Mouse (Mus musculus) heart, adult 8-10 months (tissue): ENCODE measurements around the gene Adi1. TPM values are rescaled to one million over a fixed set of nuclear protein-coding genes. Genes with fewer than 3 reads are reported as not detected.

Experiments used
- DNase-seq: peaks from one replicate; pipeline ENCODE4 v3.0.0; 2022; ENCODE audit warnings: low spot score
- total RNA-seq, 4 experiments: library from RNA; stranded (reverse); gene quantifications; 2 replicates each; pipeline ENCODE4 v1.2.4; 2022

Adi1 gene
- total RNA-seq, 4 experiments from 2014 or later = 58.0 to 62.6 (median 61.6) TPM

- DNase-seq = no peak
Measured at GRCm38 (mm10) chr12:28694231-28694630, 19.2 kb downstream of the Adi1 start.

- DNase-seq = no peak
Measured at GRCm38 (mm10) chr12:28694776-28695175, 19.7 kb downstream of the Adi1 start.

DNA sequence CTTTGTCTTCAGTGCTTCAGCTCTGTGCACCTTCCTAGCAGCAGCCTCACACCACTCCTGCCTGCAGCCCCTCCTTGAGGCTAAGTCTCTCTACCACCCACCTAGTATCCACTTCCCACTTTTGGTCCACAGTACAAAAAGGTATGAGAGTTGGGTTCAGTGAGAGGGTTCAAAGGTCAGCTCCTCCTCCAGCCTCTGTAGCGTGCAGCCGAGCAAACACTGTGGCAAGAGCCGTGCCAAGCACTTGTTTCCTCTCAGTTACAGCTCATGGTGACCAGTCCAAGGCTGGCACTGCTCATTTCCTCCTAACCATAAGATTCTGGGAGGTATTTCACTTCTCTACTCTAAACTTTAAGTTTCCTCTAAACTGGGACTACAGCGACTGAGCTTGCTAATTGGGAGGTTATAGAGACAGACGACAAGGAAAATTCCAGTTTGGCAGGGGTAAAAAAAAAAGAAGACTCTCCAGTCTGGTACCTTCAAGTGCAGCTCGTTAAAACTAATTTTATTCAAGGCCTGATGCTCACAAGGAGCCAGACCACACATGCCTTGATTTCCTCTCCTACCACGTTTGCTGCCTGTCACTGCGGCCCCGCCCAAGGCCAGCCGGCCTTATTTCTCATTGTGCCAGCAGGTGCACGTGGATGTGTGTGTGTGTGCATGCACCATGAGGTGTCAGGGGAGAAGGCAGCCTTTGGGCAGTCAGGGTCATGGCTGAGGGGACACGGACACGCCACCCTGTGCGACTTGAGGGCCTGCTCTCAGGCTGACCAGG lies 23.0 kb downstream of the Adi1 start:
- DNase-seq = no peak

DNA sequence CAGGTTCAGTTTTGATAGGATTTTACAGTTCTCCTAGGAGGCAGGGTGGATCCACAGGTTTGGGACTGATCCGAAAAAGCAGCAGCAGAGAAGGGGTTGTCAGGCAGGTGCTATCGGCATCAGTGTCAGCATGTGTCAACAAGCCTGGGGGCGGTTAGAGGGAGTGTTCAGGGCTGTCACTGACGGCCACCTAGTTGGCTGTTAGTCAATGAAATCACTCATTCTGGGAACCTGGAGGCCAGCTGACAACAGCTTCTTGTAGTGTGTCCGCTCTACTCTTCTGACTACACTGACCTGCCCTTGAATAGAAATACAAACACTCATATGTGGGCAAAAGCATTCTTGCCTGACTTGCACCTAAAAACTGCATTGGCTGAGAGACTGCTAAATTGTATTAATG lies 24.1 kb downstream of the Adi1 start:
- DNase-seq = no peak

DNA sequence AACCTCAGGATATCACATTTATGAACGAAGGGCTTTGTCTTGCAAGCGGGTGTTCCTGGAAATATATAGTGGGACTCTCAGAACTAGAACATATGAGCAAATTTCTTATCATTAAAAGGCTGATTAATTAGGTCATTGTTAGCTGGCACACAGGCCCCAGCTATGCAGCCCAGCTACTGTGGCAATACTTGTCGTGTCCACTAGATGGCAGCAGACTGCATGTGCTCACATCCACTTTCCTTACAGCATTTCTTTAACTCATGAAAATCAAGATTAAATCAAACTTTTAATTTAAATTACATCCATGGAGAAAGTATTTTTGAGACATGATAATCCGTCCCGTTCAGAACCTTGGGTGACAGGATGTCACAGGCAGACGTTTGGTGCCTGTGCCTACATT lies 24.6 kb downstream of the Adi1 start:
- peak; percentile 55 for DNase-seq

DNA sequence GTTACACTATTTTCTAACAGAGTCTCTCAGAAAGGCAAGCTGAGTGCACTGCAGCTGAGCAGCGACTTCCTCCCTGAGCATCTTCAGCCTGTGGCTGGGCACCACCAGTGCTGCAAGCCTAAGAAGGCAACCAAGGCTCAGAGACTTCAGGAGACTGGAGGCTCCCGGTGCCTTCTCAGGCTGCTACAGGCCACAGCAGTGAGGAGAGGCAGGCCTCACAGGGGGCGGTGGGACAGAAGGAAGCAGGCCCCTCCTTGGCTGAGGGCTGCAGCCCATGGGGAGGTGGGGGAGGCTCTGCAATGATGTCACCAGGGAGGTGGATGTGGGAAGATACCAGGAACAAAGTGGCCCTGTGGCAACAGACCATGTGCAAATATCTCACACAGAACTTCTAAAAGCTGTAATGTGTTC lies 25.1 kb downstream of the Adi1 start:
- no peak for DNase-seq

GRCm38 (mm10) chr12:28700561-28701025 lies 25.6 kb downstream of the Adi1 start:
- peak; percentile 62 for DNase-seq

DNA sequence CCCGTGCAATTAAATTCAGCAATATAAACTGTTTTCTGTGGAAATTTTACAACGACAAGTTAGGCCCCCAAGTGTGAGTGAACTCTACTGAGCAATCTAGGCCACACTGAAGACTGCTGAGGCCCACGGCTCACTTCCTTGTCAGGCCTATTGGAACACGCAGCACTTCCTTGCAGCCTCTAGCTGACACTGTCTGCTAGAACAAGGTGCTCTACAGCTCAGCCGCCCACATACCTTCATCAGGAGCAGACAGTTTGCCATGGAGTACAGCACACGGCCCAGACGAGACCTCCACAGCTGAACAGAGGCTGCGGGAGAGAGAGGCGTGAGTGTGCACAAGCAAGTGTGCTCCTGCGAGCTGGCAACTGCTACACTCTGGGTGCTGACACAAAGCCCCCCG lies 26.3 kb downstream of the Adi1 start:
- no peak for DNase-seq

DNA sequence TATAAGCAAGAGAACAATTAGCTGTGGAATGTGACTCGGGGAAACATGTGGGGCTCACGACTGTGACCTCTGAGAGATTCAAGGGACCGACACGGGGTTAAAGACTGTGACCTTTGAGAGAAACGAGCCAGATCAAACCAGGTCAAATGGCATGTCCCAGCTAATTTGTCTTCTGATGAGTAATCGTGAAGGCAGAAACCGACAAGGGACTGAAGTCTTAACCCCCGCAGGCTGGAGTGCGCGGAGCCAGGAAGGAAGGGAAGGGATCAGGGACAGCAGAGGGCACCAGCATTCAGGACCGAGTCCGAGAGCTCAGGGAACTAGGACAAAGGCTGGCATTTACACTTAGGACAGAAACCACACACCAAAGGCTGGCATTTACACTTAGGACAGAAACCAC lies 29.4 kb downstream of the Adi1 start:
- no peak for DNase-seq

DNA sequence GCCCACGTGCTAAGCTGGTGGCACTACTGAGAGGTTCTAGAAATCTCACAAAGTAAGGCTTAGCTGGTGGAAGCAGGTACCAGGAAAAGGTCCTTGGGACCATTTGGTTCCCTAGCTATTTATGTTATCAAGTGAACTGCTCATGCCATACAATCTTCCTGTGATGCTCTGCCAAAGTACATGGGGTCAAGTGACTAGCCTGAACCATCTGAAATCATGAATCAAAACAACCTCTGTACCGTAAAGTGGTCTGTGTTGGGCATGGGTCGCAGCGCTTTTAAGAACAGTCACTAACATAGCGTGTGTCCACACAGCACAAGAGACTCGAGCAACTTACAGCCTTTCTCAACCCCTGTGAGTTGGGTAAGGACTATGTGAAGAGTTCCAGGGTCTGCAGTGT lies 30.2 kb downstream of the Adi1 start:
- no peak for DNase-seq

DNA sequence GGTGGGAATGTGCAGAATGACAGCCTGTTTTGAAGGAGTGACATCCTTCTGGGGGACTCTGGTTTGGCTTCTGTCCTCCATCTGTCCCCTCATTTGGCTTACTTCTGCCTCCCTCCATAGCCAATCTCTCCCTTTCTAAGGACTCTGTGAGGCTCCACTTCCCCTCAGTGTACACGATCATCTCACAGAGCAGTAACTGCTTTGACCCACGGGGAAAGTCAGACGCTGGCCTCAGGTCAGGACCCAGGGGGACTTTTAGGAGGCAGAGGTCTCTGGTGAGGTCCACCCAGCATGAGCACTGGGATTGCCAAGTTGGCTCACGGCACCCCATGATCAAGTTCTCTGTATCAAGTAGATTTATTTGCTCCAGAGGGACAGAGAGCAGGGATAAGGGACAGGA lies 33.1 kb downstream of the Adi1 start:
- no peak for DNase-seq

GRCm38 (mm10) chr12:28710566-28711185 lies 35.6 kb downstream of the Adi1 start:
- no peak for DNase-seq

GRCm38 (mm10) chr12:28714822-28715632 lies 40.0 kb downstream of the Adi1 start:
- DNase-seq = no peak

DNA sequence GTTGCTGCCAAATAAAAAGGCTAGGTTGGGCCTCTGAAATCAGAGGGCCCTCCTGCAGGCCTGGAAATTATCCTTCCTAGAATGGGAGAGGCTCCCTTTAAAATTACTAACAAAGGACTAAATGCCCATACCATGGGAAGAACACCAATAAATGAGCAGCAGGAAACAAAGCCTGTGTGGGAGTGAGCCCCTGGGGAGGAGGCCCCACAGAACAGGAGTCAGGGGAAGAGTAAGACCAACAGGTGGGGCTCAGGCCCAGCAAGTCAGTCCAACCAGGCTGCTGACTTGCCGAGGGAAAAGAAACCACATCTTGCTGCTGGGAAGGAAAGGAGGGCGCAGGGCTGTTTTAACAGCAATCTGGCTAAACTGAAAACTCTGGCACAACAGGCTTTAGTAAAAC lies 42.0 kb downstream of the Adi1 start:
- DNase-seq = no peak

DNA sequence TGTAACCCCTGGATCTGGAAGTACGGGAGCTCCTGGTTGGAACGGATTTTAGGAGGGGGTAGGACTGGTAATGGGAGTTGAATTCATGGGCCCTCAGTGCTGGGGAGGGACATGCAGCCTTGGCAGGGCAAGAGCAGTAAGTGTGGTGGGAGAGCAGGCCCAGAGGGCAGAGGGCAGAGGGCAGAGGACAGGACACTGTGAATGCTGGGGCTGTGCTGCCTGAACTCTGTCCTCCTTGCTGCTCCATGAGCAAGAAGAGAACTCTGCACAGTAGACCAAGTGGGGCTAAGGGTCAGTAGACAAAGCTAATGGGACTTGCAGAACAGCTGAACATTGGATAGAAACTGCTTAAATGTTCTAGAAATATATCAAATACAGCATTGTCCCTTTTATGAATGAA lies 43.1 kb downstream of the Adi1 start:
- no peak for DNase-seq

DNA sequence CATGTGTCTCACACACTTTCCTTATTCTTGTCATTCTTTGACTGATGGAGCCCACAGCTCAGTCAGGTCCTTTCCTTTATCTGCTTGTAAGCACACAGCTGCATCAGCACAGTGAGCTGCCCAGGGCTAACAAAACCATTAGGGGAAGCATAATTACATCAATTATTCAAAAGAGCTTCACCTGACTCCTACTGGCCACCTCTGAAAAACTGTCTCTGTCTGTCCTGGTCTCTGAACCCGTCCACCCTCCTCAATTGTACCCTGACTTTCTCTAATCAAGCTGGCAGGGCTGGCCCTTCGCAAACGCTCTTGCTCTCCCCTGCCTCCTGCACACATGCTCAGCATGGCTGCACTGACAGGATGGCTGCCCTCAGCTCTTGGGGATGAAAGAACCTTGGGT lies 49.3 kb downstream of the Adi1 start:
- DNase-seq = no peak

DNA sequence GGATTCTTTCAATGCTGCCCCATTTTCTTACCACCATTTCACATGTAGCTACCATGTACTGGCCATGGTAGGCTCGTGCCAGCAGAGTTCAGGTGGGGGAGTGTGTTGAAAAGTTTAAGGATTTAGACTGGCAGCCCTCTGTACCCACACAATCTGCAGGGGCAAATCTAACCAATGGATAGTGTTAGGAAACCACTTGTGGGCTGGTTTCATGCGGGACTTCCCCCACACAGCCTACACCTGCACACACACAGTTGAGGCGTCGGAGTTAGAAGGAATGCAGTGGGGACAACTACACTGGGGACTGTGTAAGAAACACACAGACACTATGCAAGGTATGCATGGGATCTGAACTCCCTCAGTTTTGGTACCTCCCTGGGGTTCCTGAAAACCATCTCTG lies 51.2 kb downstream of the Adi1 start:
- DNase-seq = no peak

DNA sequence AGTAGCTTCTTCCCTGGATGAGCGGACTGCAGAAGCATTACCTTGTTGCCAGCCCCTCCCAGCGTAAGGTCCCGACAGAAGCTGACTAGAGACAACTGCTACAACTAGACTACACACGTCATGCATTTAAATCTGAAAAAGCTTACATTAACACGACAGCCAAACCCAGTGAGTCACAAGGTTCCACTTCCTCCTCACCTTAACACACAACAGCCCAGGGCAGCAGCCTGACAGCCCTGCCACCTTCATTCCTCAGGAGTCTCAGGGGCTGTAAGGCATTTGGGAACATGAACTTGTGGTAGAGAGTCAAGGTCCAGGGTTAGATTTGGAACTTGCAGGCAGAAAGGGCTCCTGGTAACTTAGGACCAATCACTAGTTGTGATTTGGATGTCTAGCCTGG lies 52.0 kb downstream of the Adi1 start:
- DNase-seq = no peak
